Mouse (Mus musculus): ENCODE results near the gene Zfp941. TPM values are rescaled to one million over a fixed set of nuclear protein-coding genes. Genes with fewer than 3 reads are reported as not detected.

The Zfp941 gene
- polyA plus RNA-seq, 1 experiment: 0.19 TPM

DNA sequence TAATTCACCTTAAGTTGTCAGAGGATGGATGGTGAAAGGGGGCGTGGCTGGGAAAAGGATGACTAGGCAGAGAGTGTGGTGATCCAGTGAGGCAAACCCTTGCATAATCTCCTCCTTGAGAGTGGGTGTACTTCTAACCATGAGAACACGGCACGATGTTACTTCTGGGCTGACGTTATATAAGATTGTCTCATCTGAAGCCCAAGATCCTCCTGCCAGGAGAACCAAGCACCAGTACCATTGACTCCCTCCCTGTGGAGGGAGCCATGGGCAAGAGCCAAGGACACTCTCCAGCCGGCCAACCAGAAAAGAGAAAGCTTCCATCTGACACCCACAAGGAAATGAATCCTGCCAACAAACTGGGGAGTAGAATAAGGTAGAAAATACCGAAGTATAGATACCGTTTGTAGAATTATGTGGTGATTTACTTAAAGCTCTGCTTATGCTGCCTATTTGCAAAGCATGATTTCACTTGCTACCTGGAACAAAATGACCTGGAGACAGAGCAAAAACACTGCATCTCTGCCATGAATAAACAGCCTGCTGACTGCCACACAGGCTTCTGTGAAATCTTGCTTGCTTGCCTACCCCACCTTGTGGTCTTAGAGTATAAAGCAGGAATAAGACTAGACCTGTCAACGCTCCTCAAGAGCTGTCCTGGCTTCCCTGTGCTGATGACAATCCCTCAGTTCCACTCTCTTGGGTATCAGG lies 6.3 kb upstream of the Zfp941 start:
- TF ChIP-seq POLR2A (IDR thresholded peaks at IDR 0.05; ENCODE audit: borderline replicate concordance, low read depth, low read length) (no peak), CTCF (IDR thresholded peaks at IDR 0.05; ENCODE audit: low read depth, low read length) (no peak)
- peaks cover 16% of the 10 kb centered on the region for H3K4me1 ChIP-seq (ENCODE audit: control insufficient read depth, insufficient read depth, low read length)
- no peak overlapping the region for H3K4me3 ChIP-seq (ENCODE audit: insufficient read depth, low read length)
- H3K27ac ChIP-seq (ENCODE audit: insufficient read depth, low read depth, low read length): no peak overlapping the region

DNA sequence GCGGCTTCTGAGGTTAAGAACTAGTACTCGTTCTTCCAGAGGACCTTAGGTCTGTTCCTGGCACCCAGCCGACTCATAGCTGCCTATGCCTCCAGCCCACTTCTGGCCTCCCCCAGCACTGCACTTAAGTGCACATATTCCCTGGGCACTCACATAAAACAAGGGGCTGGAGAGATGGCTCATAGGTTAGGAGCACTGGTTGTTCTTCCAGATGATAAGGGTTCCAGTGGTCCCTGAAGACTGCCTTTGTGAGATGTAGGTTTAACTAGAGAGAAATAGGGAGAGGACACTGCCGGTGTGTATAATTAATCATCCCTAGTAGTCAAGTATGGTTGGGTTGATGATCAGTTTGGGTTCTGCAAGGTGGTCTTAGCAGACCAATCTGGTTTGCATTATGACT lies 753 bp upstream of the Zfp941 start:
- Histone ChIP-seq H3K4me1 (ENCODE audit: control insufficient read depth, insufficient read depth, low read length) (no peaks in the 10 kb centered on the region), H3K4me3 (ENCODE audit: insufficient read depth, low read length) (no peak overlapping the region)
- TF ChIP-seq POLR2A (IDR thresholded peaks at IDR 0.05; ENCODE audit: borderline replicate concordance, low read depth, low read length) (no peak), CTCF (IDR thresholded peaks at IDR 0.05; ENCODE audit: low read depth, low read length) (no peak)

DNA sequence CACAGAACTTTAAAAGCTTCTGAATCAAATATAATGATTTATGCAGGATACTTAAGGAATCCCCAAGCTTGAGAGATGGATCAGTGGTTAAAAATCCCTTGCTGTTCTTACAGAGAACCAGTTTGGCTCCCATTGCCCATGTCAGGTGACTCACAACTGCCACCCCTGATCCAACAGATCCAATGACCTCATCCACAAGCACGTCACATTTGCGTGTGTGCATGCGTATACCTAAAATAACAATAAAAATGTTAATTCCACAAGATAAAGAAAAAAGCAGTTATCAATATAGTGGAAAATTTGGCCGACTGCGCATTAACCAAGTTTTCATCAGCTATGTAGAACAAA lies 699 bp downstream of the Zfp941 start:
- Histone ChIP-seq H3K4me1 (ENCODE audit: control insufficient read depth, insufficient read depth, low read length) (no peaks in the 10 kb centered on the region), H3K4me3 (ENCODE audit: insufficient read depth, low read length) (peak overlapping the region; percentile 33), H3K27ac (ENCODE audit: insufficient read depth, low read depth, low read length) (no peak overlapping the region)
- TF ChIP-seq CTCF (IDR thresholded peaks at IDR 0.05; ENCODE audit: low read depth, low read length) (no peak), POLR2A (IDR thresholded peaks at IDR 0.05; ENCODE audit: borderline replicate concordance, low read depth, low read length) (no peak)

More for the DNA sequence above, 753 bp upstream of the Zfp941 start:
- no peak overlapping the region for H3K27ac ChIP-seq (ENCODE audit: insufficient read depth, low read depth, low read length)

DNA sequence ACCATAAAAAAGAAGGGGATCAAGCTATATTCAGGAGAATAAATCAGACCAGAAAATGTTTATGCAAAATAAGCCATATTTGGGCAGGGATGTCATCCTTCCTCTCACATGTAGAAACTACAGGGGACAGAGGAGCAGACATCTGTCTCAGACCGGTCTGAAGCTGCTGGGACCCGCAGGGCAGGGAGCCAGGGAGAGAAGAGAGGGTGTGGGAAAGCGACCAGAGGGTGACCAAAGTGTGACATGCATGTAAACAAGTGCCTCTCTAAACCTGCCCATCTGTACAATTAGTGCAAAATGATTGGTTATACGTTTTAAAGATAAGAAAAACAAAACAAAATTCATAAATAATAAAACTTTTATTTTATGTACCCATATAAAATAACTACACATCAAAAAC lies 1.8 kb downstream of the Zfp941 start:
- H3K4me3 ChIP-seq (ENCODE audit: insufficient read depth, low read length): no peak overlapping the region
- TF ChIP-seq POLR2A (IDR thresholded peaks at IDR 0.05; ENCODE audit: borderline replicate concordance, low read depth, low read length): no peak
- TF ChIP-seq CTCF (IDR thresholded peaks at IDR 0.05; ENCODE audit: low read depth, low read length): no peak
- H3K27ac ChIP-seq (ENCODE audit: insufficient read depth, low read depth, low read length): no peak overlapping the region
- H3K4me1 ChIP-seq (ENCODE audit: control insufficient read depth, insufficient read depth, low read length): no peaks in the 10 kb centered on the region

DNA sequence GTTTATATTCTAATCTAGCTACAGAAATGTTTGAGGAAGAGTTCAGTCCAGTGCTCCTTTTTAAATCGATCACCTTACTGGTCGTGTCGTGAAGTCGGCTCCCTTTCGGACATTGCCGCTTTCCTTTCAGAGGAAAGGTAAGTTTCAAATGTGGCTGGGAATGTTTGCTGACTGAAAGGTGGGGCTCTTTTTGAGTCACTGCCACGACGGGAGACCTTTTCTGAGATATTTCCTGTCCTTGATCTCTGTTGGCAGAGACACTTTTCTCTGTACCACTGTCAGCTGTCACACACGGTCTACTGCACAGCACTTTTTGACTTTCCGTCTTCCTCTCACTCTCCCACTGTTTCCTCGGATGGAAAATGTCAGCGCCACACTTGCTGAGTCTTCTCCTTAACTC lies 9.1 kb downstream of the Zfp941 start:
- TF ChIP-seq CTCF (IDR thresholded peaks at IDR 0.05; ENCODE audit: low read depth, low read length) (no peak), POLR2A (IDR thresholded peaks at IDR 0.05; ENCODE audit: borderline replicate concordance, low read depth, low read length) (no peak)
- no peak overlapping the region for H3K27ac ChIP-seq (ENCODE audit: insufficient read depth, low read depth, low read length)

DNA sequence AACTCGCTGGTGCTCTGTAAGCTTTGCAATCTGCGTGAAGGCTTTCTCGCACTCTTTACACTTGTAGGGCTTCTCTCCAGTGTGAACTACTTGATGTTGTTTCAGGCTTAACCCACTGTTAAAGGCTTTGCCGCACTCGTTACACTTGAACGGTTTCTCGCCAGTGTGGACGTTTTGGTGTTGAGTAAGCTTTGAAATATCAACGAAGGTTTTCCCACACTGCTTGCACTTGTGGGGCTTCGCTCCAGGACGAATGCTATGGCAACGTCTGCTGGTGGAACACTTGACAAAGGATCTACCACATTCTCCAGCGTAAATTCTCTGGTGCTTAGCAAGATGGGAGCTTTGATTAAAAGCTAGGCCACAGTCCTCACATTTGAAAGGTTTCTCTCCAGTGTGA lies 10.3 kb downstream of the Zfp941 start:
- no peak for TF ChIP-seq CTCF (IDR thresholded peaks at IDR 0.05; ENCODE audit: low read depth, low read length)
- TF ChIP-seq POLR2A (IDR thresholded peaks at IDR 0.05; ENCODE audit: borderline replicate concordance, low read depth, low read length): no peak
- no peaks in the 10 kb centered on the region for H3K4me1 ChIP-seq (ENCODE audit: control insufficient read depth, insufficient read depth, low read length)
- no peak overlapping the region for H3K4me3 ChIP-seq (ENCODE audit: insufficient read depth, low read length)
- no peak overlapping the region for H3K27ac ChIP-seq (ENCODE audit: insufficient read depth, low read depth, low read length)

More for the DNA sequence above, 9.1 kb downstream of the Zfp941 start:
- H3K4me3 ChIP-seq (ENCODE audit: insufficient read depth, low read length): no peak overlapping the region
- no peaks in the 10 kb centered on the region for H3K4me1 ChIP-seq (ENCODE audit: control insufficient read depth, insufficient read depth, low read length)

DNA sequence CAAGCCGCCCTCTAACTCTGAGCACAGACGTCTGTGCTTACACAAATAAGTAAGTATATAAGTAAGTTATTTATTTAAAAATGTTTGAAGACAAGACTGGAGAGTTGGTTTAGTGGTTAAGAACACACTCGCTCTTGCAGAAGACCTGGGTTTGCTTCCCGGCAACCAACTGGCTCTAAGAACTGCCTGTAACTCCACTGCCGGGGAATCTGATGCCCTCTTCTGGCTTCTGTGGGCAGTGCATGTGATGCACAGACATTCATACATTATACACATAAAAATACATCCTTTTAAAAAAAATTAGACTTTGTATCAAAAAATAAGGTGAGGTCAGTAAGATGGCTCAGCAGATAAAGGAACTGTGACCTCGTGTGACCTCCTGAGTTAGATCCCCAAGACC lies 11.5 kb downstream of the Zfp941 start:
- no peak overlapping the region for H3K4me3 ChIP-seq (ENCODE audit: insufficient read depth, low read length)
- no peaks in the 10 kb centered on the region for H3K4me1 ChIP-seq (ENCODE audit: control insufficient read depth, insufficient read depth, low read length)
- TF ChIP-seq POLR2A (IDR thresholded peaks at IDR 0.05; ENCODE audit: borderline replicate concordance, low read depth, low read length) (no peak), CTCF (IDR thresholded peaks at IDR 0.05; ENCODE audit: low read depth, low read length) (0 out of 2 replicates have a peak, but pooled peaks have one; percentile 21)

DNA sequence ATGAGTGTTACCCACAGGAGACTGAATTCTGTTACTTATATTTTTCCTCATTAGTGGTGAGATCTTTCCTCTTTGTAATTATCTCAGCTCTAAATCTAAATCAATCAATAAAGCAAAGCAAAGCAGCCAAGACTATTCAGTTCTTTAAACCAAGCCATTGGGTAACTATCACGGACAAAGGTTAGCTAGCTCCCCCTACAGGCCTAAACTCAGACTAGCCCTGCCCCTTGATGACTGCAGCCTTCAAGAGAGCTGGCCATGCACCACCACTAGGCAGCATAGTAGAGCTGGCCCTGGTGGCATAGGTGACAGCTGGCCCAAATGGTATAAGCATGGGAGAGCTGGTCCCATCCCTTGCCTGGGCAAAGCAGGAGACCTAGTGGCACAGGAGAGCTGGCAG lies 16.3 kb downstream of the Zfp941 start:
- no peak overlapping the region for H3K27ac ChIP-seq (ENCODE audit: insufficient read depth, low read depth, low read length)
- TF ChIP-seq CTCF (IDR thresholded peaks at IDR 0.05; ENCODE audit: low read depth, low read length): 0 out of 2 replicates have a peak, but pooled peaks have one; percentile 15
- TF ChIP-seq POLR2A (IDR thresholded peaks at IDR 0.05; ENCODE audit: borderline replicate concordance, low read depth, low read length): no peak
- H3K4me1 ChIP-seq (ENCODE audit: control insufficient read depth, insufficient read depth, low read length): no peaks in the 10 kb centered on the region
- no peak overlapping the region for H3K4me3 ChIP-seq (ENCODE audit: insufficient read depth, low read length)

More for the DNA sequence above, 11.5 kb downstream of the Zfp941 start:
- no peak overlapping the region for H3K27ac ChIP-seq (ENCODE audit: insufficient read depth, low read depth, low read length)

DNA sequence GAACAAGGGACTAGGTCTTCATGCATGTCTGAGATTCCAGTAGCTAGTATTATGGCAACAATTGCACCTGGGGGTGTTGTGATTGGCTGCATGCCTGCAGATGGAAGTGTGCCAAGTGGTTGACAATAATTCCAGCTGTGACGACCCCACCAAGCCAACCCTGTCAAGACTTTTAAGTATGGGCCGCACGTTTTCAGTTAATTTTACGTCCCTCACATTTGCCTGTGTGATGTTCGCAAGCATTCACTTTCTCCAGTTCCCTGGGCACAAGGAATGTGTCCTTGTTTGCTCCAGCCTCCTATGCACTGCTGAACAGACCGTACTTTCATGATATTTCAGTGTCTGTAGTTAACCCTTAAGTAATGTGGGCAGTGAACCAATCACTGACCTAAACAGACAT lies 19.3 kb downstream of the Zfp941 start:
- Histone ChIP-seq H3K4me3 (ENCODE audit: insufficient read depth, low read length) (no peak overlapping the region), H3K27ac (ENCODE audit: insufficient read depth, low read depth, low read length) (no peak overlapping the region), H3K4me1 (ENCODE audit: control insufficient read depth, insufficient read depth, low read length) (no peaks in the 10 kb centered on the region)
- TF ChIP-seq CTCF (IDR thresholded peaks at IDR 0.05; ENCODE audit: low read depth, low read length): no peak
- TF ChIP-seq POLR2A (IDR thresholded peaks at IDR 0.05; ENCODE audit: borderline replicate concordance, low read depth, low read length): no peak

DNA sequence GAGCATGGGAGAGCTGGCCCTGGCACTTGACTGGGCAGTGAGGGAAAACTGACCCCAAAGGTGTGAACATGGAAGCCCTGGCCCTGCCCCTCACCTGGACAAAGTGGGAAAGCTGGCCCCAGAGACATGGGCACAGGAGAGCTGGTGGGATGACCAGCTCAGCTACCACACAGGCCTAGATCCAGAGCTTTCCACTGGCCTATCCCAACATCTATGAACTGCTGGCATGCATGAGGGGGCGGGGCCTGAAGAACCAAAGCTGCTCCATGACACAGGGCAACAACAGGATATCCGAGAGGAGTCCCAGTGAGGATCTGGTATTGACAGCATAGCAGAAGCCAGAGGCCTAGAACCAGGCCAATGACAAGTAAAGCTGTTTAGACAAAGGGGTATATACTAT lies 23.8 kb downstream of the Zfp941 start:
- Histone ChIP-seq H3K27ac (ENCODE audit: insufficient read depth, low read depth, low read length) (no peak overlapping the region), H3K4me3 (ENCODE audit: insufficient read depth, low read length) (no peak overlapping the region), H3K4me1 (ENCODE audit: control insufficient read depth, insufficient read depth, low read length) (no peaks in the 10 kb centered on the region)
- no peak for TF ChIP-seq CTCF (IDR thresholded peaks at IDR 0.05; ENCODE audit: low read depth, low read length)
- TF ChIP-seq POLR2A (IDR thresholded peaks at IDR 0.05; ENCODE audit: borderline replicate concordance, low read depth, low read length): no peak

All from bone marrow macrophage, adult 2 months (primary cell).